Mouse (Mus musculus) kidney, postnatal 14 days (tissue): ENCODE data around the gene Med4.

Experiments
- DNase-seq: peaks from one replicate; pipeline ENCODE4 v3.0.0; 2022; ENCODE audit warnings: mixed read lengths

Med4 gene

GRCm38 (mm10) chr14:73509765-73510423 lies at the start of gene Med4:
Gene Med4 (plus strand): TSS chr14:73510025.
- DNase-seq = peak; percentile 96

GRCm38 (mm10) chr14:73460514-73461134 lies 49.2 kb upstream of the Med4 start:
- no peak for DNase-seq

- no peak for DNase-seq
Measured at GRCm38 (mm10) chr14:73462211-73462610, 47.6 kb upstream of the Med4 start.

GRCm38 (mm10) chr14:73467697-73468096 lies 42.1 kb upstream of the Med4 start:
- DNase-seq = peak; percentile 32

- DNase-seq = no peak
Measured at GRCm38 (mm10) chr14:73469506-73469905, 40.3 kb upstream of the Med4 start.

- DNase-seq = no peak
Measured at GRCm38 (mm10) chr14:73470593-73470992, 39.2 kb upstream of the Med4 start.

- DNase-seq = no peak
Measured at GRCm38 (mm10) chr14:73472205-73472604, 37.6 kb upstream of the Med4 start.

- peak; percentile 79 for DNase-seq
Measured at GRCm38 (mm10) chr14:73473670-73474460, 36.0 kb upstream of the Med4 start.

- peak; percentile 71 for DNase-seq
Measured at GRCm38 (mm10) chr14:73474636-73475093, 35.2 kb upstream of the Med4 start.

- DNase-seq = peak; percentile 58
Measured at GRCm38 (mm10) chr14:73475506-73475905, 34.3 kb upstream of the Med4 start.

GRCm38 (mm10) chr14:73476361-73476934 lies 33.4 kb upstream of the Med4 start:
- DNase-seq = no peak

- no peak for DNase-seq
Measured at GRCm38 (mm10) chr14:73477077-73477476, 32.7 kb upstream of the Med4 start.

GRCm38 (mm10) chr14:73478321-73478720 lies 31.5 kb upstream of the Med4 start:
- DNase-seq = no peak

GRCm38 (mm10) chr14:73479771-73480170 lies 30.1 kb upstream of the Med4 start:
- DNase-seq = no peak

GRCm38 (mm10) chr14:73483516-73484229 lies 26.2 kb upstream of the Med4 start:
- no peak for DNase-seq

- DNase-seq = no peak
Measured at GRCm38 (mm10) chr14:73484366-73485110, 25.3 kb upstream of the Med4 start.

- DNase-seq = no peak
Measured at GRCm38 (mm10) chr14:73486641-73487040, 23.2 kb upstream of the Med4 start.

- no peak for DNase-seq
Measured at GRCm38 (mm10) chr14:73493356-73493755, 16.5 kb upstream of the Med4 start.

- DNase-seq = no peak
Measured at GRCm38 (mm10) chr14:73494122-73494521, 15.7 kb upstream of the Med4 start.

- DNase-seq = no peak
Measured at GRCm38 (mm10) chr14:73495753-73496152, 14.1 kb upstream of the Med4 start.

GRCm38 (mm10) chr14:73501283-73501682 lies 8.5 kb upstream of the Med4 start:
- DNase-seq = no peak

GRCm38 (mm10) chr14:73501721-73502120 lies 8.1 kb upstream of the Med4 start:
- DNase-seq = no peak
